Mouse (Mus musculus): Measurements from ENCODE around the gene Gm12569. TPM values are rescaled to one million over a fixed set of nuclear protein-coding genes. Genes with fewer than 3 reads are reported as not detected.

Gm12569 gene
- polyA plus RNA-seq (2014; fragmentation: Nextera tagmentation; extraction: Ambion mirVana), result not detected in 2 replicates

- Histone ChIP-seq H3K9me3 (ENCODE audit: control insufficient read depth, low read length) (no peaks in the 10 kb centered on the region), H3K4me3 (ENCODE audit: low read length) (no peak within 1 kb of the TSS), H3K27me3 (ENCODE audit: control insufficient read depth, insufficient read depth, low read length) (no peaks in the 10 kb centered on the region), H3K4me2 (replicated peaks; ENCODE audit: low read depth, low read length) (no peak within 1 kb of the TSS), H3K4me1 (ENCODE audit: control insufficient read depth, insufficient read depth, low read length) (no peaks in the 10 kb centered on the region), H3K27ac (ENCODE audit: low read depth, low read length) (no peak within 1 kb of the TSS), H3K36me3 (ENCODE audit: control insufficient read depth, insufficient read depth, low read length) (no peaks in the 10 kb centered on the region), H3K9ac (ENCODE audit: low read depth, low read length) (no peak within 1 kb of the TSS)
- WGBS, result 93% methylated on average over 11 of the region's 11 CpGs
- no peak for ATAC-seq (ENCODE audit: low FRiP score, low TSS enrichment)
Observed at GRCm38 (mm10) chr11:51220308-51220707, at the start of gene Gm12569. Gene Gm12569 (plus strand): TSS chr11:51220473.

DNA sequence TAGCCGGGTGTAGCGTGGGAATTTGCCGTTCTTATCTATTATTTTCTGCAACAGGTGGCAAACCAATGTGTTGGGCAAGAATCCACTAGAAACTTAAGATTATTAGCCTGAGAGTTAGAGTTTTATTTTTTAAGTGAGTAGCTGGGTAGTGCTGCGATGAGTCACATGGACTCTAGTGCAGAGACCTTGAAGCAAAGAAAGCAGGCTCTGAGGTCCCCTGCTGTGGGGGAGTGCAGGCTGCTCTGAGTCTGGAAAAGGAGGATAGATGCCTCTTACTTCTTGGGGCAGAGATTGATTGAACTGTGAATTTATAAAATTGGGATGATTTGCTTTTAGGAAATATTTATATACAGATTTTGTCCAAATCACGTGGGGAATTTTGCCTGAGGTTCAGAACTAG, 17.5 kb upstream of the Gm12569 start:
- no peaks in the 10 kb centered on the region for H3K4me1 ChIP-seq (ENCODE audit: control insufficient read depth, insufficient read depth, low read length)
- no peak overlapping the region for H3K9ac ChIP-seq (ENCODE audit: low read depth, low read length)
- no peak overlapping the region for H3K4me3 ChIP-seq (ENCODE audit: low read length)
- ATAC-seq (ENCODE audit: low FRiP score, low TSS enrichment), result no peak
- no peaks in the 10 kb centered on the region for H3K9me3 ChIP-seq (ENCODE audit: control insufficient read depth, low read length)
- no peak overlapping the region for H3K4me2 ChIP-seq (replicated peaks; ENCODE audit: low read depth, low read length)
- no peaks in the 10 kb centered on the region for H3K27me3 ChIP-seq (ENCODE audit: control insufficient read depth, insufficient read depth, low read length)
- 85% methylated on average over 5 of the region's 5 CpGs for WGBS
- no peak overlapping the region for H3K27ac ChIP-seq (ENCODE audit: low read depth, low read length)
- no peaks in the 10 kb centered on the region for H3K36me3 ChIP-seq (ENCODE audit: control insufficient read depth, insufficient read depth, low read length)

DNA sequence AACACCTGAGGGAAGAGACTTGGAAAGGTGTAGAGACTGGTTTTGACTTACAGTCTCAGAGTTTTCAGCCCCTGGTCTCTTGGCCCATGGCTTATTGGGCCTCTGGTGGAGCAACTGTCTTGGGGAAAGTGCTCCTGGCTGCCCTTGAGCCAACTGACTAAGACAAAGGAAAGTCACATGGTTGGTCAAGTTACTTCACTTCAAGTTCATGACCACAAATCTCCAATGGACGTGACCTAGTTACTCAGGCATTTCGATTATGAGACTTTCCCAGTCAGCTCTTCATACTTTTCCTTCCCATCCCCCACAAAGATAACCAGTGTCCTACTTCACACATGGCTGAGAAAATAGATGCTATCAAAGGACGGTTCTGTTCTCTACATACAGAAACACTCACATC, 12.5 kb upstream of the Gm12569 start:
- no peak overlapping the region for H3K9ac ChIP-seq (ENCODE audit: low read depth, low read length)
- no peak overlapping the region for H3K4me3 ChIP-seq (ENCODE audit: low read length)
- H3K36me3 ChIP-seq (ENCODE audit: control insufficient read depth, insufficient read depth, low read length), result no peaks in the 10 kb centered on the region
- no peak overlapping the region for H3K27ac ChIP-seq (ENCODE audit: low read depth, low read length)
- WGBS, result 80% methylated on average over 3 of the region's 3 CpGs
- no peak for ATAC-seq (ENCODE audit: low FRiP score, low TSS enrichment)
- no peaks in the 10 kb centered on the region for H3K4me1 ChIP-seq (ENCODE audit: control insufficient read depth, insufficient read depth, low read length)
- no peaks in the 10 kb centered on the region for H3K27me3 ChIP-seq (ENCODE audit: control insufficient read depth, insufficient read depth, low read length)
- no peaks in the 10 kb centered on the region for H3K9me3 ChIP-seq (ENCODE audit: control insufficient read depth, low read length)
- H3K4me2 ChIP-seq (replicated peaks; ENCODE audit: low read depth, low read length), result no peak overlapping the region

DNA sequence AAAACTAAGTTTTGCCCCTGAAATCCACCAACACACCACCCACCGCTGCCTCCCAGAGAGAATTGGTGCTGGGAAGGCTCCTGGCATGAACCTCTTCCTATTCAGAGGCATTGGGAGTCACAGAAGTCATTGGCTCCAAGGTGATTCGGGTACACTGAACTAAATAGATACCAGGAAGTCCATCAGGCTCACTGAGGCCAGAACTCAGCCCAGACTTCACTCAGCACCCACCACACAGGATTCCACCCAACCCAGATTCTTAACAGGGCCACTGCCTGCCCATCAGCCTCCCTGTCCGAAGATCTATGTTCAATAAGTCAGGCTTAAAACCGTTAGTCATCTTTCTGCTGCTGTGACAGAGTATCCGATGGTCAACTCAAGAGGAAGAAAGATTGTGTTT, 8.8 kb upstream of the Gm12569 start:
- 91% methylated on average over 5 of the region's 5 CpGs for WGBS
- Histone ChIP-seq H3K9me3 (ENCODE audit: control insufficient read depth, low read length) (no peaks in the 10 kb centered on the region), H3K9ac (ENCODE audit: low read depth, low read length) (no peak overlapping the region), H3K36me3 (ENCODE audit: control insufficient read depth, insufficient read depth, low read length) (no peaks in the 10 kb centered on the region), H3K4me3 (ENCODE audit: low read length) (no peak overlapping the region), H3K27me3 (ENCODE audit: control insufficient read depth, insufficient read depth, low read length) (no peaks in the 10 kb centered on the region), H3K27ac (ENCODE audit: low read depth, low read length) (no peak overlapping the region), H3K4me2 (replicated peaks; ENCODE audit: low read depth, low read length) (no peak overlapping the region), H3K4me1 (ENCODE audit: control insufficient read depth, insufficient read depth, low read length) (no peaks in the 10 kb centered on the region)
- ATAC-seq (ENCODE audit: low FRiP score, low TSS enrichment), result no peak

GRCm38 (mm10) chr11:51214021-51214420, 6.3 kb upstream of the Gm12569 start:
- no peaks in the 10 kb centered on the region for H3K27me3 ChIP-seq (ENCODE audit: control insufficient read depth, insufficient read depth, low read length)
- no peaks in the 10 kb centered on the region for H3K9me3 ChIP-seq (ENCODE audit: control insufficient read depth, low read length)
- H3K4me3 ChIP-seq (ENCODE audit: low read length), result no peak overlapping the region
- ATAC-seq (ENCODE audit: low FRiP score, low TSS enrichment), result no peak
- H3K36me3 ChIP-seq (ENCODE audit: control insufficient read depth, insufficient read depth, low read length), result no peaks in the 10 kb centered on the region
- 88% methylated on average over 7 of the region's 7 CpGs for WGBS
- no peaks in the 10 kb centered on the region for H3K4me1 ChIP-seq (ENCODE audit: control insufficient read depth, insufficient read depth, low read length)
- H3K4me2 ChIP-seq (replicated peaks; ENCODE audit: low read depth, low read length), result no peak overlapping the region
- no peak overlapping the region for H3K27ac ChIP-seq (ENCODE audit: low read depth, low read length)
- H3K9ac ChIP-seq (ENCODE audit: low read depth, low read length), result no peak overlapping the region

DNA sequence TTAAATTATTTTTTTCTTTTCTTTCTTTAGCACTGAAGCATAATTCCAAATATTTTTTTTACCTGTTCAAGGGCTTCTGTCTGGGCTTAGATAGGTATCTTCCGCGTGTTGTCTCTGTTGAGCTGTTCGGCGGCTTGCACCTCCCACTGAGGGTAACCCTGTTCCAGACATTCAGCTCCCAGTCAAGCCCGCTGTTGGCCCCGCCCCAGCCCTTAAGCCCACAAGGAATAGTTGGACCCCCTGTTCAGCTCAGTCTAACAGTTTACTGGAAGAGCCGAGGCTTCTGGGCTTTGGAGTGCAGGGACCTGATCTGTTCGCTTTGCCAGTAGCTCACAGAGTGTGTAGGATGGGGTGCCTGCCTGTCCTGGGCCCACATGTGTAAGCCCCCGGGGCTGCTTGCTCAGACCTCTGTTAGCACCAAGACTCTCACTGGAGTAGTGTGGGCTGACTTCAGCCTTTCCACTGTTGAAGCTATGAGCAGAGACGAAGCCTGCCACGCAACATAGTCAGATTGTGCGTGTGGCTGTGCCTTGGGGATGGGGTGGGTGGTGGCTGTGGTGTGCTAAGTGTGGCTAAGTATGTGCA, 785 bp upstream of the Gm12569 start:
- Histone ChIP-seq H3K27me3 (ENCODE audit: control insufficient read depth, insufficient read depth, low read length) (no peaks in the 10 kb centered on the region), H3K9me3 (ENCODE audit: control insufficient read depth, low read length) (no peaks in the 10 kb centered on the region), H3K4me1 (ENCODE audit: control insufficient read depth, insufficient read depth, low read length) (no peaks in the 10 kb centered on the region), H3K4me2 (replicated peaks; ENCODE audit: low read depth, low read length) (no peak overlapping the region), H3K4me3 (ENCODE audit: low read length) (no peak overlapping the region), H3K36me3 (ENCODE audit: control insufficient read depth, insufficient read depth, low read length) (no peaks in the 10 kb centered on the region), H3K27ac (ENCODE audit: low read depth, low read length) (no peak overlapping the region), H3K9ac (ENCODE audit: low read depth, low read length) (no peak overlapping the region)
- 89% methylated on average over 12 of the region's 12 CpGs for WGBS
- ATAC-seq (ENCODE audit: low FRiP score, low TSS enrichment), result no peak

GRCm38 (mm10) chr11:51227104-51227503, 6.8 kb downstream of the Gm12569 start:
- ATAC-seq (ENCODE audit: low FRiP score, low TSS enrichment), result no peak
- H3K36me3 ChIP-seq (ENCODE audit: control insufficient read depth, insufficient read depth, low read length), result no peaks in the 10 kb centered on the region
- H3K27me3 ChIP-seq (ENCODE audit: control insufficient read depth, insufficient read depth, low read length), result no peaks in the 10 kb centered on the region
- H3K4me1 ChIP-seq (ENCODE audit: control insufficient read depth, insufficient read depth, low read length), result no peaks in the 10 kb centered on the region
- H3K4me2 ChIP-seq (replicated peaks; ENCODE audit: low read depth, low read length), result no peak overlapping the region
- H3K27ac ChIP-seq (ENCODE audit: low read depth, low read length), result no peak overlapping the region
- WGBS, result 96% methylated on average over 4 of the region's 4 CpGs
- no peak overlapping the region for H3K4me3 ChIP-seq (ENCODE audit: low read length)
- no peak overlapping the region for H3K9ac ChIP-seq (ENCODE audit: low read depth, low read length)
- H3K9me3 ChIP-seq (ENCODE audit: control insufficient read depth, low read length), result no peaks in the 10 kb centered on the region

DNA sequence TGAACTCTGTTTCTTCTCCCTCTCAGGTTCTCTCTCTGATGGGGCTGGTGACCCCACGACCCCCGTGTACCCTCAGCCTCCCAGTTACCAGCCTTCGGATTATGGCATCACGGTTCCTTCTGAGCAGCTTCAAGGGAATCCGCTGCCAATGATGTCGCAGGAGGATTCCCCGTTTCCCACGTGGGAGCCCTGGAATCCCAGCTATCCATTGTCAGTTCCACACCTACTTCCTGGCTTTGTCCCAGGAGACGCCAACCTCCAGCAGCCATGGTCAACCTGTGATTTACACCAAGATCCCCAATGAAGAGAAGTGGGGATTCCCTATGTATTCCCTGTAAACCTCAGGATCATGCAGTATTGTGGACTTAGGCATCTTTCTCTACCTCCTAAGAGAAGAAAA, 14.4 kb downstream of the Gm12569 start:
- Histone ChIP-seq H3K9ac (ENCODE audit: low read depth, low read length) (no peak overlapping the region), H3K36me3 (ENCODE audit: control insufficient read depth, insufficient read depth, low read length) (no peaks in the 10 kb centered on the region), H3K27ac (ENCODE audit: low read depth, low read length) (no peak overlapping the region), H3K9me3 (ENCODE audit: control insufficient read depth, low read length) (no peaks in the 10 kb centered on the region), H3K4me1 (ENCODE audit: control insufficient read depth, insufficient read depth, low read length) (no peaks in the 10 kb centered on the region), H3K27me3 (ENCODE audit: control insufficient read depth, insufficient read depth, low read length) (no peaks in the 10 kb centered on the region), H3K4me3 (ENCODE audit: low read length) (no peak overlapping the region), H3K4me2 (replicated peaks; ENCODE audit: low read depth, low read length) (no peak overlapping the region)
- no peak for ATAC-seq (ENCODE audit: low FRiP score, low TSS enrichment)
- WGBS, result 83% methylated on average over 9 of the region's 9 CpGs

DNA sequence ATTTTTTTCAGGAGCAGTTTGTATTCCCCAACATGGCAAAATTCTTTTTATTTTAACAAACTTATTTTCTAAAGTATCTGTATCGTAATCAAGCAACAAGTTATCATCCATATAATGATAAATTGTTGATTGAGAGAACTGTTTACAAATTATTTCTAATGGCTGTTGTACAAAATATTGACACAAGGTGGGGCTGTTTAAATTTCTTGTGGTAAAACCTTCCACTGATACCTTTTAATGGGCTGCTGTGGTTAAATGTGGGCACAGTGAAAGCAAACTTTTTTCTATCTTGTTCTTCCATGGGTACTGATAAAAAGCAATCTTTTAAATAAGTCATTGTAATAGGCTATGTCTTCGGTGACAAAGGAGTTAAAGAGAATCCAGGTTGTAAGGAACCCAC, 22.6 kb downstream of the Gm12569 start:
- Histone ChIP-seq H3K9ac (ENCODE audit: low read depth, low read length) (no peak overlapping the region), H3K4me3 (ENCODE audit: low read length) (no peak overlapping the region), H3K36me3 (ENCODE audit: control insufficient read depth, insufficient read depth, low read length) (no peaks in the 10 kb centered on the region), H3K9me3 (ENCODE audit: control insufficient read depth, low read length) (no peaks in the 10 kb centered on the region), H3K27me3 (ENCODE audit: control insufficient read depth, insufficient read depth, low read length) (no peaks in the 10 kb centered on the region), H3K27ac (ENCODE audit: low read depth, low read length) (no peak overlapping the region), H3K4me2 (replicated peaks; ENCODE audit: low read depth, low read length) (no peak overlapping the region), H3K4me1 (ENCODE audit: control insufficient read depth, insufficient read depth, low read length) (no peaks in the 10 kb centered on the region)
- 90% methylated on average over 2 of the region's 2 CpGs for WGBS
- ATAC-seq (ENCODE audit: low FRiP score, low TSS enrichment), result no peak
